Mouse (Mus musculus) layer of hippocampus, adult 18-20 months (tissue): ENCODE measurements around the gene Epb41l1. TPM values are rescaled to one million over a fixed set of nuclear protein-coding genes. Genes with fewer than 3 reads are reported as not detected.
"Not testable (repeated sequence)": the region's sequence is repeated elsewhere in the genome, so short reads cannot be mapped to it uniquely, and the experiment has no call there.

Source experiments
- DNase-seq, 2 experiments: peaks; one replicate each; pipeline ENCODE4 v3.0.0; 2022; ENCODE audit warnings: low spot score in 2 of 2
- long read RNA-seq: library from polyadenylated mRNA; stranded (forward); transcript quantifications from one replicate; pipeline ENCODE4 v2.0.0, GENCODE M21; 2021
- total RNA-seq, 2 experiments: library from RNA; stranded (reverse); gene quantifications; 2 replicates each; pipeline ENCODE4 v1.2.3; 2021

The Epb41l1 gene
- 100 to 1,000 TPM; 338 to 343 TPM for total RNA-seq
- long read RNA-seq, full-length matches to known transcripts, result 101 of 237 reads
- long read RNA-seq, partial matches to known transcripts, result 91 of 237 reads
- long read RNA-seq, other reads (novel, unspliced or antisense), result 45 of 237 reads

DNA sequence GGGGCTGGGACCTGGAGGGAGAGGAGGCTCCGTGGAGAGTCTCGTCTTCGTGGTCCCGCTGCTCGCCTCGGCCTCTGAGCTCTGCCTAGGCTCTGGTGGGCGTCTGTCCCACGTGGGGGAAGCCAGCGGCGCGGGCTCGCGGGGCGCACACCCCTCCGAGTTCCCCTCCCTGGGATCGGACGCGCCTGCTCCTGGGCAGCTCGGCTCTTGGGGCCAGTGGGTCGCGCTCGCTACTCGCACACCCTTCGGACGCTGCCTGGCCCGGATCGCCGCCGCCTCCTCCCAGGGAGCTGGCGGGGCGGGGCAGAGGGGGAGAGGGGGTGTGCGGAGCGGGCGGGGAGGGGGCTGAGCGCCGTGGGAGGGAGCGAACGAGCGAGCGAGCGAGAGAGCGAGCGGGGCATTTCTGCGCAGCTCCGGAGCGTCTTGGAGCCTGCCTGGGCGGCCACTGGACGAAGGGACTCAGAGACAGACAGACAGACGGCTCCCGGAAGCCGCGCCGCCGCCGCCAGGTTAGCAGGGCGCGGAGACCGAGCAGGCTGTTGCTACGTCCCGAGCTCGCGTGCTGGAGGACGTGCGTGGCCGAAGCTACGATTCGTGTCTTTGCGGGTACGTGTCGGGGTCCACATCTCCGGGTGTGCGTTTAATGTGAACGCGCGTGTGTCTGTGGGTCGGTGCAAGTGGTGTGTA is at the start of gene Epb41l1:
TSS of gene Epb41l1 (plus strand) at position 216 of the 687 bp plus-strand sequence.
- peak; percentile 34 to 37 for DNase-seq

DNA sequence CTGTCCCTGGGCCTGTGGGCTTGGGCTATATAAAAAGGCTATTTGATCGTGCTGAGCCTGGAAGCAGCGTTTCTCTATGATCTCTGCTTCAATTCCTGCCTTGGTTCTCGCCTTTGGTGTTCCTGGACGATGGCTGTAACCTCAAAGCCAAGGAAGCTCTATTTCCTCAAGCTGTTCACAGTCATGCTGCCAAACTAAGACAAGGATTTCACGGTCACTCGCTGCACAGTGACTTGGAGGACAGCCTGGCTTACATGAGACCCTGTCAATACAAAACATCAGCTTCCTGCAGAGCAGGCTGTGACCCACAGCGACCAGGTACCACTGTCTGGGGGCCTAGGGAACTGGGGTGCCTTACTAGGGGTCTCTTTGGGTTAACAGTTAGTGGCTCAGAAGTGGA is 43.8 kb upstream of the Epb41l1 start:
- no peak for DNase-seq

DNA sequence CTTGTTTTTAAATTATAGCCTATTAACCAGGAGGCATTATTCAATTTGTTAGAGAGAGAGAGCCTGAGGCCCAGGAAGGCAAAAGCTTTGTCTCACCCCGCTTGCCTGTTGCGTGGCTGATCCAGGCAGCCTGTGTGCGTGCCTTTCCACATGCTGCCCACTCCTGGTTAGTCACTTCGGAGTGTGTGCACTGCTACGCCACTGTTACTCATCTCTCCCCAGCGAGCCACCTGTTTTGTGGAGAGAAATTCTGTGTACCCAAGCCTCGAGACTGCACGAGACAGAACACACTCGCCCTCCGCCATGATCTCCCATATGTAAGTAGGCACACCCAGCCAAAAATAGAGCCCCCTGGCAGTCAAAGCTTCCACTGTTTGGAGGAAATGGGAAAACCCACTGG is 40.8 kb upstream of the Epb41l1 start:
- DNase-seq, result peak; percentile 49 to 72

DNA sequence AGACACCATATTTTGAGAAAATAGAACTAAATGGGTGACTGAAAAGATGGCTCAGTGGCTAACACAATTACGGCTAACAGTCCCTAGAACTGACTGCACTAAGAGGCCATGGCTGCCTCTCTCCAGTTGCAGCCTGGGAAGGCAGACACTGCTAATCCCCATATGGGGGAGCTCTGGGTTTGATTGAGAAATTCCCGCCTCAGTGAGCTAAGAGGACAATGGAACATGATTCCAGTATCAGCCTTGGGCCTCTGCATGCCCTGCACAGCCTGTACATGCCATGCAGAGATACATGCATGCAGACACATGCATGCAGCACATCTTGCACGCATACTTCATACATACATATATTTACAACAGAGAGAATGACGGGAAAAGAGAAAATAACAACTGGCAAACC is 39.4 kb upstream of the Epb41l1 start:
- peak in 1 of 2 experiments; percentile 31 for DNase-seq

DNA sequence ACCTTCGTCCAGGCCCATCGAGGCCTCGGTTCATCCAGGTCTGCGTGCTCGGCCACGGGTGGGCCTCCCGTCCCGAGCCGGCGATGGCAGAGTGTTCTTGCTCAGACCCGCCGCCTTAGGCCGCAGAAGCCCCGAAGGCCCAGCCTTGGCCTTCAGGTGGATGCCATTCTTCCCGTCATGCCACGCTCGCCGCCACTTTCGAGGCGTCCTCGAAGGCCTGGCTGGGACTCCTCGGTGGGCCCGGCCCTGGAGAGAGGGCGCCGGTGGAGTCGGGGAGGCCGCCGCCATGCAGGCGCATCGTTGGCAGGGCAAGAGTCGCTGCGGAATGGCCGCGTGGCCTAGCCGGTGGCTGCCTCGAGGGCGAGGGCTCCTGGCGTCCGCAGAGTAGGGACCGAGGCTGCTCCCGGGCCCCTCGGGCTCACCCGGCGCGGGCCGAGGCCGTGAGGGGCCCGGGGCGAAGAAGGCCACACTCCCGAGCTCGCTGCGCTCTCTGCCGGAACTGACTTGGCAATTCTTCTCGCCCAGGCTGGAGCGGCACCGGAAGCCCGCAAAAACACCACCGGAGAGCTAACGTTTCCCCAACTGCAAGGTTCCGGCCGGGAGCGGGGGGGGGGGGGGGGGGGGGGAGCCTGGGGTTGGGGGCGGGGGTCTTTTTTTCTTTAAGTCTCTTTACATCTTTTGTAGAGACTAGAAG is 28.1 kb upstream of the Epb41l1 start:
- peak; percentile 65 to 76 for DNase-seq

DNA sequence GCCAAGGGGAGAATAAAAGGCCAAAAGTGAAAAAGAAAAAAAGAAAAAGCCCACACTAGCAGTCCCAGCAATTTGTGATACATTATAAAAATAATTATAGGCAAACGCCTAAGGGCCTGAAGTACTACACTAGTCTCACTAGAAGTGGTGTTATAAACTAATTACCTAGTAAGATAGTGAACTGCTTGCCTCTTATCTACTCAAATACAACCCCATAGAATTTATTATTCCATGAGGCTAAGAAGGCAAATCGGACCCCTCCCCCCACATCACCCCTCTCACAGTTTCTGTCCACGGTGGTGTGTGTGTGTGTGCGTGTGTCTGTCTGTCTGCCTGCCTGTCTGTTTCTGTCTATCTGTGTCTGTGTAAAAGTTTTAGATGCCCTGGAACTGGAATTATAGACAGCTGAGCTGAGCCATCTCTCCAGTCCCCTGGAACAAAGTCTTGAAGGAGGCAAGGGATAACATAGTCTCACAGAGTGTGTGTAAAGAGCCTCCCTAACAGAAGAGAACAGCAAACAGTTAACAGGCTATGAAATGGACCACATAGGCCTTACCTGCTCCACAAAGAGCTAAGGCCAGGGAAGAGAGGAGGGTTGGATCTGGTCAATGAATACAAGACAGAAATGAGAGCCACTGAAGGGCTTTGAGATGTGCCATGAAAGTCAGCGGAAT is 27.4 kb upstream of the Epb41l1 start:
- DNase-seq, result no peak

DNA sequence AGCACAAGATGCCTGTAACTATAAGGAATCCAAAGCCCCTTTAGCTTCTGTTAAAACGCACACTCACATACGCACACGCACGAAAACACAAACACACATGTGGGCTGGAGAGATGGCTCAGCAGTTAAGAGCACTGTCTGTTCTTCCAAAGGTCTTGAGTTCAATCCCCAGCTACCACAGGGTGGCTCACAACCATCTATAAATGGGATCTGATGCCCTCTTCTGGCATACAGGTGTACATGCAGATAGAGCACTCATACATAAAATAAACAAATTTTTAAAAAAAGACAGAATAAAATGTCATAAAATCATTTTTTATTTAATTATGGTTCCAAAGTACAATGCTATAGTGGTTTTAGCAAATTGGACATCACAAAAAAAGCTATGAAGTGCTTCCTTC is 26.4 kb upstream of the Epb41l1 start:
- no peak for DNase-seq

DNA sequence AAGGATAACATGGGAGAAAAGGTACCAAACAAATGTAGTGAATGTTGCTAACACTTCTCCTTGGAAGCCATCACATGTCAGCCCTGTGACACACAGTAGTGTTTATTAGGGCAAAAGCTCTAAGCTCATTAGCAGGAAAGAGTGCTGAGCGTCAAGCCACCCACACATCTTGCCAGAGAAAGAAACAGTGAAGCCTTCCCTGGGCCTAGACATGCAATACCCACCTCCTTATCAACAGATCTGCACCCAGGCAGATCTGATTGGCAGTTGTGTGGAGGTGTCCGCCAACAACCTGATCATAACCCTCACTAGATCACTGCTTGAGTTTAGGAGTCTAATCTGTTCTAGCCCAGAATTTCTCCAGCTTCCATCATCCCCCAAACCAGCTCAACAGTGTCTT is 24.6 kb upstream of the Epb41l1 start:
- no peak for DNase-seq

DNA sequence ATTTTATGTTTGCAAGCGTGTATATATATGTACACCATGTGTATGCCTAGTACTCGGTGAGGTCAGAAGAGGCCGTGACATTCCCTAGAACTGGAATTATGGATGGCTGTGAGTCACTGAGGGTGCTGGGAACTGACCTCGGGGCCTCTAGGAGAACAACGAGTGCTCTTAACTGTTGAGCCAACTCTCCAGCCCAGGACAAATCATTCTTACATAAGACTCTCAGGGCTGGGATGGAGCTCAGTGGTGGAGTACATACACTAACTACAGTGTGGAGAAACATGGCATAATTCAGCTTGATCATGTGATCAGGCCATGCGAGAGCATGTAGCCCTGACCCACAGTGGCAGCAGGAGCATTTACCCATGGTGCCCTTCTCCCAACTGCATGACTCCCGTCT is 22.7 kb upstream of the Epb41l1 start:
- no peak for DNase-seq

DNA sequence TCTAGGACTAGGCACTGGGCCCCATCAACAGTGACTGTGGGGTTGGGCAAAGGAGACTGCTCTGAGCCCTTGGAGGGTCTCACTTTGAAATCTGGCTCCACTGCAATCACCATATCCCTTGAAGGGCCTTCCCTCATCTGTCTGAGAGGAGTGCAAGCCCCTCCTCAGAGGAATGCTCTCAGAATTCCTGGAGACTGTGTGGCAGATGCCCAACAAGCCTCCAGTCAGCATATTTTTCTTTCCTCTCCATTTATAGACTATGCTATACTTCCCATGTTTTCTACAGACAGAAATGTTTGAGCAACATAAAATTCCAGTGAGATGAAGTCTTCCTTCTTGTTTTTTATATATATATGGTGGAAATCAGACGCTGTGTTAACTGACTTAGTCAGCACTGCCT is 21.2 kb upstream of the Epb41l1 start:
- DNase-seq, result no peak

DNA sequence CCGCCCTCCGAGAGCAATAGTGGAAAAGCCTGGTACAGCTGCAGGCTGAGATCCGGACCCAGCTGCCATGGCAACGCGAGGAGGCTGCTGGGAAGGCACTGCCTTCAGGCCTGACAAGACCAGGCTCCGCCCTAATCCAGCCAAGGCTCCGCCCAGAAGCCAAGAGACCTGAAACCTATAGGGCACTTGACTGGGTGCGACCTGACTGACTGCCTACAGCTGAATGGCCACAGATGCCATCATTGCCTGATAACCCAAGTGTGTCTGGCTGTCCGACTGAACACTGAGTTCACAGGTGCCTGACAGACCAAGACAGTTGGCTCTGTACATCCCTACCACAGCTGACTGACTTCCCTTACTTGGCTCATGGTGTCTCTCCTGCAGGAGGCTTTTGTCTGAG is 19.4 kb upstream of the Epb41l1 start:
- peak; percentile 53 to 68 for DNase-seq

DNA sequence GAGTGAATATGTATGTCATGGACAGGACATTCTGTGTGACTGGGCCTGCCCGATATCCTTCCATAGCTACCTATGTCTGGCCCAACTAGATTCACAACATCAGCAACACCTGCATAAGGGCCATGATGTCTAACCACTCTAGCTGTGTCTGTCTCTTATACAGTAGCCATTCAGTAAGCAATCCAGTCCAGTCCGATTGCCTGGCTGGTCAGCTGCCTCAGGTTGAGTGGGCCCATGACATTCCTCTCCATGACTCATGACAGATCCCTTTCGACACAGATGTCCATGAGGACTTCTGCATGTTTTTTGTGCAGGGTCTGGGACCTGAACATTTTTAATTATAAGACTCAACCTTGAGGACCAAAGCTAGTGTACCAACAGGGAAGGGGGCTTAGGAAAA is 18.7 kb upstream of the Epb41l1 start:
- DNase-seq, result no peak

DNA sequence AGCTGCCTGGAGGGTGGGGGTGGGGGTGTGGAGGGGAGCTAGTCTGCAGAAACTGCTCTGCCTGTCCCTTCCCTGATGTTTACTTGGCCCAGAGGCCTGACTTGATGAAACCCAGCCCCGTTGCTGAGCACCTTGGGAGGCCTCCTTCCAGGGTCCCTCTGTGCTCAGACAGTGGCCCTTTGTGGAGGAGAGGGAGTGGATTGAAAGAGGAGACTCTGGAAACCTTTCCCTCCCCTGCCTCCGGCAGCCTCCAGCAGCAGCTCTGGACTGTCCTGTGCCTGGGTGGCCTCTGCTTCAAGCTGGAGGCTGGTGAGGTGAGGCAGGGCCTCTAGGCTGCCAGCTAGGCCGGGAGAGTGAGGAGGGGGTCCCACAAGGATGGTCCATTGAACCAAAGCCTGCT is 13.7 kb upstream of the Epb41l1 start:
- no peak for DNase-seq

DNA sequence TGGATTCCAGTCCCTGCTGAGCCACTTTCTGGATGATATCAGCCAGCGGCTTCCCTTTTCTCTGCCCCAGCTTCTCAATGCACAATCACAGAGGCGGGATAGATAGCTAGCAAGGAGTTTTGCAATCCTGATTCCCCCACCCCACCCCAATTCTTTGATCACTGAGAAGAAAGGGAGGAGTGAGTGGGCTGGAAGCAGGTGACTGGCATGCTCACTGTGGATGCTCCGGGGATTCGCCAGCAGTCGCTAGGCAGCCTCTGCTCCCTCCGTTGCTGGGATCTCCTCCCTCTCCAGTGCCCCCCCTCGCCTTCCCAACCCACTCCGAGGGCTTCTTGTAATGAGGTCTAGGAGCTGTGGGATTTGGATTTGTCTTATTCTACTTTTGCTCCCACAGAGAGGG is 12.5 kb upstream of the Epb41l1 start:
- DNase-seq, result peak; percentile 41 to 48

DNA sequence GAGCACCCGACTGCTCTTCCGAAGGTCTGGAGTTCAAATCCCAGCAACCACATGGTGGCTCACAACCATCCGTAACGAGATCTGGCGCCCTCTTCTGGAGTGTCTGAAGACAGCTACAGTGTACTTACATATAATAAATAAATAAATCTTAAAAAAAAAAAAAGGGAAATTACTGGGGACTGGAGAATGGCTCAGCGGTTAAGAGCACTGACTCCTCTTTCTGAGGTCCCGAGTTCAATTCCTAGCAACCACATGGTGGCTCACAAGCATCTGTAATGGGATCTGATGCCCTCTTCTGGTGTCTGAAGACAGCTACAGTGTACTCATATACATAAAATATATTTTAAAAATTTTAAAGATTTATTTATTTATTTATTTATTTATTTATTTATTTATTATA is 9.4 kb upstream of the Epb41l1 start:
- DNase-seq, result not testable (repeated sequence)

DNA sequence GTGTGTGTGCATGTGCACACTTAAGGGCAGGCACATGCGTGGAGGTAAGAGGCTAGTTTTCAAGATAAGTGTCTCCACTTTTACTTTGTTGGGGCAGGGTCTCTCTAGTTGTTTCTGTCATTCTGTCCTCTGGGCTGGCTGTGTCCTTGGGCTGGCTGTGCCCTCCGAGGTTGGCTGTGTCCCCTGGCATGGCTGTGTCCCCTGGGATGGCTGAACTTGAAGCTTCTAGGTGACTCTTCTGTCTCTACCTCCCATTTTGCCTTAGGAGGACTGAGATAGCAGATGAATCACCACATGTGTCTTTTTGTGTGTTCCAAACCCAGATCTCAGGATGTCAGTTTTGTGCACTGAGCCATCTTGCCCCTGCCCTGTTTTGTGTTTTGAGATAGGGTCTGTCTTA is 5.7 kb upstream of the Epb41l1 start:
- no peak for DNase-seq

DNA sequence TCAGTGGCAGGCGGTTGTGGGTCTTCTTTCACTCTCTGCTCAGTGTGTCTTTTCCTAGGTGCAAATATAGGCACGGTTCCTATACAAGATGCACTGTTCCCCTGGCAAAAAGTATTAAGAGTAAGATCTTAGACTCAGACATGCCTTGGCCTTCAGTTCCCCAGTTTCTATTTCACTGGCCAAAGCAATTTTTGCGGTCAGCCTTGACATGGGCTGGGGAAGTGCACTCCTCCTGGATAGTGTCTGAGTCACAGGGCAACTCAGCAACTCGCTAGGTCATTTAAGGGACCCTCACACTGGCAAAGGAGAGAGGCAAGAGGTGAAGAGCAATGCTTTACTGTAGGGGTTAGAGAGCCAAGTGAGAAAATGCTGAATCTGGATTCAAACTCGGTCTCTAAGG is 5.0 kb upstream of the Epb41l1 start:
- no peak for DNase-seq

DNA sequence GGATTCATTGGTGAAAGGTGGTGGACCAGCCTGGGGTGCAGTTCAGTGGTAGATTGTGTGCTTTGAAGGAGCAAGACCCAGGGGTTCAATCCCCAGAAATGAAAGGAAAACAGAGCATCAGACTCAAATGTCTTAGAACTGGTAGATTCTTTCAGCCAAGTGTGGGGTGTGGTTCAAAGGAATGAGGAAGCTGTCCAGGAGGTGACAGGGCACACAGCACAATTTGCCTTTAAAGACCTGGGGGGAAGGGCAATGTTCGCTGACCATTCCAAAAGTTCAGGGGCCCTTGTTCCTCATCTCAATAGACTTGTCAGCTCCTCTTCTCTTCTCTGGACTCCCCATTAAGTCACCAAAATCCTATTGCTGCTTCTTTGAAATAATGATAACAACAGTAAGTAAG is 3.5 kb upstream of the Epb41l1 start:
- DNase-seq, result no peak

DNA sequence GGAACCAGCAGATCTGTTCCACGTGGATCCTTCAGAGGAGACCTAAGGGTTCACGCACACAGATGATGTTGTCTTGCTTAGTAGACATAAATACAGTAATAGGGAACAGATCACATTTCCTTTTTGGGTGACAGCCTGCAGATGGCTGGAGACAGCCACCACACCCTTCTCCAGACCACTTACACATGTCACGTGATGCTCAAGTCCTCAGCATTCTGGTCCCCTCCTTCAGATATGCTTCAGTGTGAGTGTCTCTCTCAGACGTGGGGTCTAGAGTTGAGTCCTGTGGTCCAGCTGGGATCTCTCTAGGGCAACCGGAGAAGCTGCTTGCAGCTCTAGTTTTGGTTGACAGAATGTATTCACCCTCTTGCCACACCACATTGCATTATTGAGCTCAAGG is 2.2 kb upstream of the Epb41l1 start:
- no peak for DNase-seq

DNA sequence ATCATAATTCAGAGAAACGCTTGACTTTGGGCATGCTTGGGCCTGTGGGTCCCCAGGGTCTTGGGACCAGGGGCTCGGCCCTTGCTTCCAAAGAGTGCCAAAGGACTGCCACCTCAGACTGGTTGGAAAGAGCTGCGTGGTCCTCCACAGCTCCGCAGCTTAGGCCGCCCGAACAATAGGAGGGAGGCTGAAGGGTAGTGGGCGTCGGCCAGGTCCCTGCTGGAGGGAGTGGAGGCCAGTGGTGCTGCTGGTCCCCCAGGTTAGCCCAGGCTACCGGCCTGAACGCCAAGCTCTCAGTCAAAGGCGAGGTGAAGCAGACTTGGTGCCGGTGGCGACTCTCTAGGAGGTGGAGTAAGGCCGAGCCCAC is 399 bp upstream of the Epb41l1 start:
- no peak for DNase-seq

DNA sequence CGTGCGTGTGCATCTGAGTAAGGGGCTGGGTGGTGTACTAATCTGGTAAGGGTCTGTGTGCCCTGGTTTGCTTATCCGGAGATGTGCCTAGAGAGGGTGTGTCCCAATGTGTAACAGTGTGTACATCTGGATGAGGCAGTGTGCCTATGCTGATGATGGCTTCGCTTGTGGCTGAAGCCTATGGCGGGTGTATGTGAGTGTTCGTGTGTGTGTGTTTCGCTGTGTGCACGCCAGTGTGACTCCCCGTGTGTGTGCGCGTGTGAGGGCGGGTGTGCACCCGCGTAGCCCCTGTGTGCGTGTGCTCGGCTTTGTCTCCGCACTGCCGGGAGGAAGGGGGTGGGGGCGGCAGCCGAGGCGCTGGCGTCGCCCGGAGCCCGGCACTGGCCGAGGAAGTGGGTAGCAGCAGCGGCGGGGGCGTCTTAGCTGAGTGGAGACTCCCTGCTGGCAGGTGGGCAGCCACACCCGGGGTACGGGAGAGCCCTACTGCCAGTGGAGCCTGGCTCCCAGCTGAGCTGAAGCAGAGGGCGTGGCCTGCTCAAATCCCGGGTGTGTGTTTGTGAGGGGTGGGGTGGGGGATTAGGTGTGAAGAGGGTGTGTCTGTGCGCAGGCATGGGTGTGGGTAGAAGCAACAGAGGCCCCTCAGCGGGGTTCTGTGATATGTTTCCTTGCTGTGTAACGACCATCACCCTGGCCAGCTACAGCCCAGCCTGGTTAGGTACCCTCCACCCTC is 837 bp downstream of the Epb41l1 start:
- DNase-seq, result peak; percentile 47 to 60

DNA sequence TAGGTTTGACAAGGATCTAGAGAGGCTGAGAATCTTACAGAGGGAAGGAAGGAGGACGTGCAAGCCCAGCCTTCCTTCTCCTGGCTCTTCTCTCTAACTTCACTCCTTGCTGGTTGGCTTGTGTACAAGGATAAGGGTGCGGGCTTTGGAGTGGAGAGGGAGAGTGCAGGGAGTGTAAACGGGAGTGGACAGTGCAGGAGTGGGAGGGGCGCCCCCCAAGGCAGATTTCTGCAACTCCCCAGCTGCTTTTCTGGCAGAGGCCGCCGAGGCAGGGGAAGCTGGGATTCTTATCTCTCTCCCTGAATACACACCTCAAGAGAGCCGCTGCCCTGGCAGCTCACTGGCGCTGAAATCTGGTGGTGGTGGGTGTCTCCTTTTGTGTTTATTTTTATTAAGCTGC is 1.9 kb downstream of the Epb41l1 start:
- DNase-seq, result no peak
